Mouse (Mus musculus): ENCODE data around the gene Shc4.

Gene Shc4

DNA sequence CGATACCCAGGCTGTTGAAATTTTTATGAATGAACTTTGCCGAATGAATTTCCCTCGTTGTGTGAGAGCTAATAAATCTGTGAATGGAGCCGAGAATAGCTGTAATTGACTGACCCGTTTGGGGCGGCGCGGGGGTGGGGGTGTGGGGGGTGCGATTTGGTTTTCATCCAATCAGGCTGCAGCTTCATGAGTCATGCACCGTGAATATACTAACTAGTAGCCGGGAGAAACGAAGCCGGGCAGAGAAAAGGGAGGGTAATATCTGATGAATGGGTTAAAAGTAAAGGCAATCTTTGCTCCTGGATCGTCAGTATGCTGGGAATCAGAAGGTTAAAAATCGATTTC lies at the start of gene Shc4:
Shc4 (minus strand) TSS at position 63 of the 345 bp plus-strand sequence.
- peak in 1 of 2 experiments; percentile 56 for DNase-seq (ENCODE audit: low spot score in 2 of 2)

DNA sequence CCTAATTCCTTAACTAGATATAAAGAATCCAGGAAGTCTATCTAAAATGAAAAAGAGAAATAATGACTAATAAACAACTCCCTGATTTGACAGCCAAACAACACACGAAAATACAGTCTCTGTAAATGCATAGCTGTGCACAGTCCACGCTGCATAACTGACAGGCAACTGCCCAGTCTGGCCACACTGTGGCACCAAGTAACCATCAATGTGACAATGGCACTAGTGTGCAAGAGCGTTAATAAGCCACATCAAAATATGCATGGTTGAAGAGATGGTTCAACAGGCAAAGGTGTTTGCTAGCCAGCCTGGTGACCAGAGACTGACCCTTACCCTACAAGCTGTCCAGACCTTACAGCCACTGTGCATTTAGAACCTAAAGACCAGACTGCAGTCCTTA lies 41.1 kb upstream of the Shc4 start:
- DNase-seq (ENCODE audit: low spot score in 2 of 2): peak in 1 of 2 experiments; percentile 8

DNA sequence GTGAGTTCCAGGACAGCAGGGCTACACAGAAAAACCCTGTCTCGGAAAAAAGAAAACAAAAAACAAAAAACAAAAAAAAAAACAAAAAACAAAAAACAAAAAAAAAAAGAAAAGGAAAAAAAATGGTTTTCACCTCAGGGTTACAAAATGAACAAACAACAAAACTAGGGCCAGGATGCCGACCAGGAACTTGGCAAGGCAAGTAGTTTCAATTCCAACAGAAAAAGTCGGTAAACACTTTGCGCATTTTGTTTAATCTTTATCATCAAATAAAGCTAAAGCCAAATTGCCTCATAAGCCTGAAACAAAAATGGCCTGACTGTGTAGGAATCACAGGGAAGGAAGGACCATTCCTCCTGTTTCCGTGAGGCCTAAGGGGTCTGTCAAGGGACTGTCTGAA lies 40.6 kb upstream of the Shc4 start:
- DNase-seq (ENCODE audit: low spot score in 2 of 2): no peak

DNA sequence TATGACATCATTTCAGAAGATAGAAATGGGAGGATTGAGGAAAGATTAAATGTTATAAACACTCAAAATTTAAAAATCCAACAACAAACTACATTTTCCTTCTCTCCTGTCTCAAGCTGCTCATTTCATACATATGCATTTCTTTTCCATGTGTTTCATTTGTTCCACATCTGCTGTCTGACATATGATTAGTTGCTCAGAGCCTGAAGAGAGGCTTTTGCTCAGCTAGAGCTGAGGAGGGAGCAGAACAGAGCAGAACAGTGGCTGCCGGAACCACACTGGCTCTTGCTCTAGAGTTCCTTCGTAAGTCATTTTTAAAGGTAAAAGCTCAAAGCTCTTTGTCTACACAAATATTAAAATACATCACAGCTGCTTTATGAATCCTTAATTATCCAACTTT lies 25.4 kb upstream of the Shc4 start:
- DNase-seq (ENCODE audit: low spot score in 2 of 2): no peak

DNA sequence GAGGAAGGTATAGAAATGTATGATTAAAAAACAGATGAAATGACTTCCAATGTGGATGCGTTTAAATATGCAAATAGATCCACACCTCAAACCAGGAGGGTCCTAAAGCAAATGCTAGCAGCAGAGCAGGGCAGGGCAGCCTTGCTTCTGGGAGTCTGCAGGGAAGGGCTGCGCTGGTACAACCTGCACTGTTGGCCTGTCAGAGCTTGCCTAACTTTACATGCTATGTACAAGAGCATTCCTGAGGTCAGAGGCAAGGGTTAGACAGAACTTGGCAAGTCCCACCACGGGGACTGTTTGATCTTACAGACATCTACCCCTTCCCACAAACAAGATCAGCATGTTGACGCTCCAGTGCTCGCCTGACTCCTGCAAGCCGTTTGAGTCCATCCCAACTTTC lies 15.4 kb upstream of the Shc4 start:
- no peak for DNase-seq (ENCODE audit: low spot score in 2 of 2)

DNA sequence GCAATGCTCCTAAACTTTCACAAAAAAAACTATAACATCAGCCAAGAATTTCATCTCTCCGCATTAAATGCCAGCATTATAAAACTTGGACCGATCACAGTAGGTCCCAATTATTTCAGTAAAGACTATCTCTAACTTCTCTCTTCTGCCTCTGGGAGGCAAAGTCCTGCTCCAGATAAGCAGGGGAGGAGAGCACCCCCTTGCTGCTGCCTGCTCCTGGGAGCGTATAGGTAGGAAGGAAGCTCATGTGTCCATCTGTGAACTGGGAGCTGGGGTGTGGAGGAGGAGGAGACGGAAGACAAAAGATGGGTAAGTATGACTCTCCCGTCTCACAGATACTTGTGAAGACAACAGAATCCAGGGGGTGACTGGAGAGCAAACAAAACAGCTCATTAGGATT lies 14.8 kb upstream of the Shc4 start:
- DNase-seq (ENCODE audit: low spot score in 2 of 2): no peak

DNA sequence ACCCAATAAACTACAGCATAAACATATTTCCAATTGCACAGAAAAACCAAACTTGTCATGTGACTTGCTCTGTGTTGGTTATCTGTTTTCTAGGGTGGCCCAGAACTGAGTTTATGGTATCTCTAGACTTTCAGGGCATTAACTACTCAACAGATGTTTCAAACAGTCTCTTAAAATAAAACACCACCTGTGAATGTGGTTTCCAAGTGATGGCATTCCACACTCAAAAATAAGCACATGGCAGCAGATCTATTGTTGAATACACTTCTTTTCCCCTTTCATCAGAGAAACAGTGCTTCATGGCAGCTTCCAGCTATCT lies 12.0 kb upstream of the Shc4 start:
- DNase-seq (ENCODE audit: low spot score in 2 of 2): no peak

DNA sequence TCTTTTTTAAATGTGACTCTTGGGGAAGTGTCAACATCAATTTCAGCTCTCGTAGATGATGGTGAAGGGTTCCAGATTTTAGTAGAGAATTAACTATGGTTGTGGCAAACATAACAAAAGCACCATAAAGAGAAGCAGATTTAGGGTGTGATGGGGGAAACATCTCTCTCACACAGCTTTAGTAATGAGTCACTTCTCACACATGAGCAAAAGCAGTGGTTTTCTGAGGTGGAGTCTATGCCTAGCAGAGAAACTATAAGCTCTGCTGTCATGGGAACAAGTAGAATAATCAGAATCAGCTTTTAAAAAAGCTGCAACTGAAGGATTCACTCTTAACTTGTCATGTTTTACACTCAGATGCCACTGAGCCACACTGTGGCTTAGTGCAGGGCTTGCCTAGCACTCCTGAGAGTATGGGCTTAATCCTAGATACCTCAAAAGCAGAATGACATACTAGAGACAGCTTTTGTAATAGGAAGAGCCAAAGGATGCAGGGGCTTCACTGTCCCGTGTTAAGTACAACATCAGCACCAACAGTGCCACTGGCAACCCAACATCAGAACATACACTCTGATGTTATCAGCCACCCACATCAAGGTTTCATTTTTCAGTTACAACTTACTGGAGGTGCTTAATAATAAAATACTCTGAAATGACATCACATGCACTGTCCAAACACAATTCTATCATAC lies 11.5 kb upstream of the Shc4 start:
- no peak for DNase-seq (ENCODE audit: low spot score in 2 of 2)

DNA sequence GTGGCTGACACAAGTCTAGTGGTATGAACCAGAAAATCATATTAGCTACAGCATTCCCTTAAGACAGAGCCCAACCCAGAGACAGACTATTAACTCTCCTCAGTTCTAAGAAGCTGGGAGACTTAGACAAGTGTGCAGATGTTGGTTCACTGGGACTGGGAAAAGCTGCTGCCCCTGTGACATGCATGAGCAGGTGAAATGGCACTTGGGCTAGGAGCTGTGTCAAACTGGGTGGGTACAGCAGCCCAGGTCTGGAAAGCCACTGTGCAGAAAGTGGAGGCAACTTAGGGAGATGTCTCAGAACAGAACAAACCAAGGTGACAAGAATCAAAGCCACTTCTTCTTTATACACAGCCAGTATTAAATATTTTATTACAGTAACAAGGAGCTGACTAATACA lies 10.8 kb upstream of the Shc4 start:
- DNase-seq (ENCODE audit: low spot score in 2 of 2): no peak

DNA sequence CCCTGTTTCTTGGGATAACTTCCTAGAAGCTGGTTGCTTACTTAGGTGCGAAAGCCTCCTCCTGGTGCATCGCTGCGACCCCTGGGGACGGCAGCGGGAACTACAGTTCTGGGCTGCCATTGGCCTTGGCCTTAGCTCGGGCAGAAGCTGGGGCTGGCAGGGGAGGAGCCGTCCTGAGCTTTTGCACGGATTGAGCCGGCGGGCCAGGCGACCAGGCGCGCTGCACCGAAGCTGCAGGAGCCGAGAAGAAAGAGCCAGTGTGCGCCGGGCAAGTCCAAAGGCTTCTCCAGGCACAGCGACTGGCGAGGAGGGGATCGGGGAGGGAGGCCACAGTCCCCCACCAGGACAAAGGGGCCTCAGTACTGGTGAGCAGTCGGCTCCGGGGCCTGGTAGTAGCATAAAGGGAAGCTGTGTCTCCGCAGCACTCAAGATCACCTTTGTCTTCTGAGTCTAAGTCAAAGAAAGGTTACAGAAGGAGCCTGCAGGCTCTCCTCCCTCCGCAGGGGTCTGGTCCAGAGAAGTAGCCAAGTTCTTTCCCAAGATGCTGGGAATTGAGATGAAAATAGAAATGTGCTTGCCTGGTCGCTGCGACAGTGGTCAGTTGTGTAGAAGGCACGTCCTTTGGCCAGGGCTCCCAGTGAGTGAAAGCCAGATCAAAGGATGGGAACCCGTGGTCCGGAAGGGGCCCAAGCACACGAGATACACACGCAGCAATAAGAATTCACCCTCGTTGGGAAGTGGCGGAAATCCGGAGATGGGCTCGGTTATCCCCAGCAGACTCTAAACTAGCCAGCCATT lies 8.0 kb upstream of the Shc4 start:
- DNase-seq (ENCODE audit: low spot score in 2 of 2): peak; percentile 98 to 99

DNA sequence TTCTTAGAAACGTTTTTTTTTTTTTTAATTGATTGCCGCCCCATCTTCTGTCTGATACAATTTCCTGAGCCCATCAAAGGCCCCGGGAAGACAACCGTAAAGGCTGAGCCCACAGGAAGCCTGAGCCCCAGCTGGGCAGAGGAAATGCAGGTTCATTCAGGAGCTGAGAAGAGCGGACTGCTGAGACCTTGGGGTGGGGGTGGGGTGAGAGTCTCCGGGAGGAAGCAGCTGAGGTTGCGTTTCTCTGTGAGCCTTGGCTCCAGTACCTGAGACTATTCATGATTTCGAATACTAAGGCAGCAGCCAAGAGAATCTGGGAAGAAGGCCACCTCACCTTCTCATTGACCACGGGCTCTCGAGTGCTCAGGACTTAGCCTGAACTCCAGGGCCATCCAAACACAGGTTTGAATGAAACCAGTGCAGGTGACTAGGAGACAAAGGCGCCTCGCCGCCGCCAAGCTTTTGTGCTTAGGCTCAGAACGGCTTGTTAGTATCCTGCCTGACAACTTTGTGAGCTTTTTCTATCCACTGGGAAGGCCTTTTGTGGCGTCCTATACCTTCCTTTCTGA lies 682 bp upstream of the Shc4 start:
- no peak for DNase-seq (ENCODE audit: low spot score in 2 of 2)

DNA sequence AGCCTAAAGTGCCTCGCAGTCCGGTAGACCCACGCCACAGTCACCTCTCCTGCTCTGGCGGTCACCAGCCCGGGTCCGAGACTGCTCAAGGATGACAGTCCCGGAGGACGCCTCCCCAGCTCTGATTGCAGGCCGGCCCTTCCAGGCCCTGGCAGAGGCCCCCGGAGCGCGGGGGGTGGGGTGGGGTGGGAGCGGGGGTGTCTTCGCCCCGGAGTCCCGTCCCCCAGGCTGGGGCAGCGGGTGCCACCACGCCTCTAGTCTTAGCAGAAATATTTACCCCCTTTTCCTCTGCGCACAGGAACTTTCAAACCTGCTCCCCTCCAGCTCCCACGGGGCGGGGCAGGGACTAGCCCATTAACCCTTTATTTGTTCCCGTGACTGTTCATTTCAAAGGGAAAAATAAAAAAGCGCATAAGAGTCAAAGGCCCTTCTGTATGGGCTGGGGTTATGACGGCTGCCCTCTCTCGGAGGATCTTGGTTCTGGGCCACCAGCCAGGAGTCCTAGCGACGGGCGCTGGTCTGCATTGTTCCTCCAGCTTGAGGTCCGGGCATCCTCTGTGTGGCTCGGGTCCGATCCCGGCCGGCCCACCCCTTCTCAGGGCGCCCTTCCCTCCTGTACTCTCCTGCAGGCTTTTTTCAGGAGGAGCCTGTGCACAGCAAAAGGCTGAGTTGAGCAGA lies 401 bp downstream of the Shc4 start:
- DNase-seq (ENCODE audit: low spot score in 2 of 2): peak; percentile 29 to 65

DNA sequence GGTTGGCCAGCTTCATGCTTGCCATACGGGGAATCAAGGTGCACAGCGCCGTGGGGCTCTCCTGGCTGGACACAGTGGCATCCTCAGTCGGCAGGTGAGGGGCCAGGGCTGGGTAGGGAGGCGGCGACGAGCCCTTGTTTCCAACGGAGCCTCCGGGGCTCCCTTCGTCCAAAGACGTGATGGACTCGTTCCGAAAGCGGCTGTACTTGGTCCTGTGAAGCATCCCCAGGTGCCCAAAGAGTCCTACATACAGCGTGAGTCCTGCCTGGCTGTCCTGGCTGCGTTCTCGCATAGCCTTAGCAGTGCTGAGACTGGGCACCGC lies 901 bp downstream of the Shc4 start:
- no peak for DNase-seq (ENCODE audit: low spot score in 2 of 2)

DNA sequence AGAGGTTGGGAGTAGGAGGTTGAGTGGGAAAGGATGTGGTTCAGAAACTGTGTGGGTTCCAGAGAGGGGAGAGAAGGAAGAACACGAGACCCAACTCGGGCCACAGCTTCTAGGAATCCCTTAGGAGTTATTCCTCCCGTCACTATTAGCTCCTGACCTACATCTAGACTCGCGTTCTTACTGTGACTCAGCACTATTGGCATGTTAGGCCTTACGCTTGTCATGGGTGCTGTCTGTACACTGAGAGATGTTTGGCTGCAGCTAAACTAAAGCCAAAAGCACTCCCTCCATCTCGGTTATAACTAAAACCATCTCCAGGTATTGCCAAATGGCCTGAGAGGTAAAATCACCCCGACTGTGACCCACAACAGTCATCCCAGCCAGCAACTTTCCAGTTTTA lies 7.3 kb downstream of the Shc4 start:
- DNase-seq (ENCODE audit: low spot score in 2 of 2): no peak

DNA sequence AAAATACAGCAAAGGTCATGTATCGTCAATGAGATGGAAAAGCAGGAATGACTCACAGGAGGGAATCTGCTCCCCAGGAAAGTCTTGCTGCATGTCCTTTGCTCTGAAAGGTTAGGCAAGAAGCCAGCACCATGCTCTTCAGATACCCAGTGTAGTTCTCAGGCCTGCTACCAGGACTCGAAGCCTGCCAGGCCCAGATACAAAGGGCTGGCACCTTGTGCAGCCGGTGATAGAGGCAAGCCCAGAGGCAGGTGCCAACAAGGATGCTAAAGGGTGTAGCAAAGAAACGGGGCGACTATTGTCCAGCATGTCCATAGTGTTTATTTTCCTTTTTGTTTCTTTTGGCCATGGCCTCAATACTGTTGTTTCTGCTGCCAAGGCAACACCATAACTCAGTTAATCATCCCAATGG lies 17.4 kb downstream of the Shc4 start:
- no peak for DNase-seq (ENCODE audit: low spot score in 2 of 2)

DNA sequence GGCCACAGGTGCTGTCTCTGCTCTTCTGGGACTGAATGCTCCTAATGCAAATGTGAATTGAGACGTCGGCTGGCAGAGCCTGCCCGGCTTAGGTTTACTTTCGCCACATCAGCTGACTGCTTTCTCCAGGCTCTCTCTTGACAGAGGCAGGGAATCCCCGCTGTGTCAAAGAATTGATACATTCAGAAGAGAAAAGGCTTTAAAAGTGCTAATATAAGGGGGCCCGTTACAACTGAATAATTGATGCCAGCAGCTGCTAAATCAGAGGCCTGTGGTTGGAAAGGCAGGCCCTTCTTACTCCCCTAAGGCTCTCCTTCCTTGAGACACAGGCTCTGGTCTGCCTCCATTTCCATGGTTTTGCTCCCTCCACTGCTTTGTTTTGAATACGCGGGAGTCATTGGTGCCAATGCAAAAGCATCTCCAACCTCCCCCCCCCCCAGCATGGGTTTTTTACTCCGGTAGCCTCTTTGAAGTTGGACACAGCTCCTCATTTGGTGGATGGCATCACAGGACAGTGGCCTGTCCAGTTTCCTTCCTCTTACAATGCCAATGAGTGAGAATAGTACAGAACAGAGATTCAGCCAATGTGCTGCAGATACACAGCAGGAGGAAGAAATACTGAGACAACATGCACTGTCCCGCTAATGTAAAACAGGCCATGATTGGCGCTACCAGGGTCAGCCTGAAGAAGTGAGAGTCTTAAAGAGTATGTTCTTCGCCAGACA lies 18.9 kb downstream of the Shc4 start:
- DNase-seq (ENCODE audit: low spot score in 2 of 2): no peak

DNA sequence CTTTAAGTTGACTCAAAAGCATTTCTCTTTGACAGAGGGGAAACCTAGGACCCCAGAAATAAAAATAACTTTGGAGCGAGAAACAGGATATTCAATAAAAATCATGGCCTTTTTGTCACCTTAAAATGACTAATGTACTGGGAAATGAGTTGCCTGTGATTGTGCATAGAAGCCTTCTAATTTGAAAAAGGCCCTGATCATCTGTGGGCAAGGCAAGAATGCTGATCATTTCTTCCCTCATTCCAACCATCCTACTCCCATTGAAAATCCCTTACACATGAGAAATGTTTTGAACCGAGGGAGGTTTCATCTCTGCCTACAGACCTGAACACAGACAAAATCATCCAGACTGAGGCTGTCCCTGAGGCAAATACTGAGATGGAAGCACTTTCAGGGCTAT lies 21.1 kb downstream of the Shc4 start:
- DNase-seq (ENCODE audit: low spot score in 2 of 2): no peak

DNA sequence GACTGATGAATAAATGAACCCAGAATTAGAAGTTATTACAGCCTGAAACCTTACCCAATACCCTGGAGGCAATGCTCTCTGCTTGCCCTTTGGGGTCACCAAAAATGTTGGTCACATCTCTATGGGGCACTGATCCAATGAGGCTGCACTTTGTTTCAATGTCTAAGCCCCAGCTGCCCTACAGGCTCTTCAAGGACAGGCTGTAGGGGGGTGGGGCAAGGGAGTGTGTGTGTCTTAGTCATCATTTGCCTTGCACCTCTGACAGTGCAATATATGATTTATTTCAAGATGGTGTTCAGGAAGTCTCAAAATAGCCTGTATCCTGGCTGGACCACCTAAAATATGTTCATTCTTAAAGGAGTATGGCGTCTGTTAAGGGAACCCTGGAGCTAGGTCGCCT lies 22.3 kb downstream of the Shc4 start:
- no peak for DNase-seq (ENCODE audit: low spot score in 2 of 2)

DNA sequence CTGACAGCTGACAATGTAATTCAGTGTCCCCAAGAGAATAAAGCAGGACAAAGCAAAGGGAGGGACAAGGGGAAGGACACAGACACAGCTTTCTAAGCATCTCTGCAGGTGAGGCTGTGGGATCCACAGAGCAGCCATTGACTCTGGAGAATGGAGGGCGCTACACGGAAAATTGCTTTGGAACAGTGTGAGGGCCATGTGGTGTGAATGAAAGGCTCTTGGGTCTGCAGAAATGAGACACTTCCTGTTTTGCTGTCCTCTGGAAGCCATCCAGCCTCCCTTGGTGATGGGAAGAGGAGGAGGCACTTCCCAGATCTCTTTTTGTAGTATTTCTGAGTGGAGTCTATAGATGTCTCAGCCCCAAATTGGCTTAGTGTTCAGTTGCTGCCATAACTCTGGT lies 27.7 kb downstream of the Shc4 start:
- DNase-seq (ENCODE audit: low spot score in 2 of 2): no peak

DNA sequence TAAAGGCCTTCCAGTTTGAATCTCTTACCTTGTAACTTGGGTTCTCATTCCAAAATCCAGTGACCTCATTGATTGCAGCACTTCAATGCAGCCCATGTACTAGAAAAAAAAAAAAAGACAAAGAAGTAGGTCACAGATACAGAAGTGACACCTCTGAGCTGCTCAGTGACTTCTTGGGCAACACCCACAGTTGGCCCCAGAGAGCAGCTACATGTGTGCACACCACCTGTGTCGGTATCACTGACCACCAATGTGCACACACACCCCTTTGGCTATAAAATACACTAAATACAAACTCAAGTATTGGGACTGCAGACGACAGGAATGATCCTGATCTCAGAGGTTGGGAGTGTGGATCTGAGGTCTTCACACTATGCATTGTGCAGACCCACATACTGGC lies 29.1 kb downstream of the Shc4 start:
- DNase-seq (ENCODE audit: low spot score in 2 of 2): no peak

DNA sequence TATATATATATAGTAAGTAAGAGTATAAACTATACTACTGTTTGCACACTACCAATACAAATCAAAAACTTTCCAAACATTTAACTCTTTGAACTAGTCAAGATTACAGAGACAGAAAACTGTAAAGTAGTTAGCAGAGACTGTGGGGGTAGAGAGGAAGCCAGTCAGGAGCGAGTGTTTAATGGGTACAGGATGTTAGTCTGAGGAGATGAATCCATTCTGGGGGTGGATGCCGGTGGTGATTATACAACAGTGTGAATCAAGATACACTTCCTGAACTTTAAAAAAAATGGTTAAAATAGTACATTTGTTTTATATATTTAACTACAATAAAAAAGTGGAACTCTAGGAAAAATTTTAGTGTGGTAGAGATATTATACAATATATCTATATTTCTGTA lies 31.9 kb downstream of the Shc4 start:
- DNase-seq (ENCODE audit: low spot score in 2 of 2): no peak

DNA sequence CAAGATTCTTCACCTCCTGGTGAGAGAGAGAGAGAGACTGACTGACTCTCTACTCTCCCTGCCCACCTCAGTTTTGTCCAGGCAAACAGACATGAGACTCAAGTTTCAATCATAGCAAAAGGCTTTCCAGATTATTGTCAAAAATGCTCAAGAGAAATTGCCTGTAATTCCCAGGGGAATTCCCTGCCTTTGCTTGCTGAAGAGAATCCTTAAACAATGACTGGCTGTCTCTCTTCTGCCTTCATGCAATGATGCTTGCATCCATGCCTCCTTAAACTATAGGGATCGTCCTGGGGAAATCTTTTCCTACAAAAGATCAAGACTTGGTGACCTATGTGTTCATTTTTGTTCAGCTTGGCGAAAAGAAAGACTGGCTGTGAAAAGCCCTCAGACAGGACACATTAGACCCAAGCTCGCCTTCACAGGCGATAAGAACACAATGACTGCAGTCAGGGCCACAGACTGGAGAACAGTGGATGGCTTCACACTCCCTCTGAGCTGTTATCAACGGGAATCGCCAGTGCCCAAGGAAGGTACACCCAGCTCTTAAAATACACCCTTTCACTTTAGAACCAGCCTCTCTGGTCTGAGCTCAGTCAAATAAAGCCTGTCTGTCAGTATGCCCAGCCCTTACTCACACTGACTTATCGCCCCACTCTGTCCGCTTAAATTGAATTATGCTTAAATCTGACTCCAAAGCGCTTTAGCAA lies 38.4 kb downstream of the Shc4 start:
- no peak for DNase-seq (ENCODE audit: low spot score in 2 of 2)

Measured in cerebellum, postnatal 4 days (tissue).